10 mouse cellular contexts compared by ENCODE assay signal in the genomic region with DNA sequence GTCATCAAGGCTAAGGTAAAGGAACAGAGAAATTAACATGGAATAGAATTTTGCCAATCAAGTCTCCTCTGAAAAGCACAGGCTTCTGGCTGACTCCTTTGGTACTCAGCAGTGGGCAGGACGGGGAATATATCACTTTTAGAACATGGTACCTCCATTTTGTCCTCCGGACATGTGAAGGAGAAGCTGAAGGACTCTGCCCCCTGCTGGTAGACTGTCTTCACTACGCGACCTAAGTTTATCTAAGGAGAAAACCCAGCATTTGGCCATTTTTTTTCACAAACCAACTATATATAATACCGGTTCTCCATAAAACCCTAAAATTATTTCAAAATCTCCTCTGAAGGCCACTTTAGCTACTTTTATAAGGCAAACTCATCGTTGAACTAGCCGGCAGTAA. TPM values are rescaled to one million over a fixed set of nuclear protein-coding genes. Genes with fewer than 3 reads are reported as not detected.
DNase-seq lines count a peak whose midpoint lies in the region; ATAC-seq and TF ChIP-seq lines count a peak whose summit lies in the region.
"Had no signal": no experiment of that assay in that cellular context is flagged by ENCODE, and none has a peak within 500 bp of the region (broad histone marks: within the 10 kb centered on the region; RNA-seq: fewer than 3 reads in every experiment).

No protein-coding gene starts in this region.

- no peaks in the 10 kb centered on the region for H3K36me3 ChIP-seq in forebrain, embryonic 10.5 days (replicated peaks)
- H3K36me3 ChIP-seq in forebrain, embryonic 12.5 days (replicated peaks): no peaks in the 10 kb centered on the region
- no peaks in the 10 kb centered on the region for H3K36me3 ChIP-seq in lung, postnatal 0 days (ENCODE audit: insufficient read depth, low read length)
- H3K36me3 ChIP-seq: lung, embryonic 15.5 days had no signal

- no peak for TF ChIP-seq EP300 in lung, postnatal 0 days (IDR thresholded peaks at IDR 0.05)

- TF ChIP-seq CTCF in lung, postnatal 0 days (IDR thresholded peaks at IDR 0.05): peak; percentile 34

- H3K9ac ChIP-seq in forebrain, embryonic 12.5 days: no peak overlapping the region
- no peak overlapping the region for H3K9ac ChIP-seq in lung, postnatal 0 days (replicated peaks; ENCODE audit: low read depth)
- H3K9ac ChIP-seq: lung, embryonic 15.5 days had no signal

- no peak overlapping the region for H3K4me3 ChIP-seq in forebrain, embryonic 10.5 days
- no peak overlapping the region for H3K4me3 ChIP-seq in forebrain, embryonic 12.5 days (replicated peaks)
- H3K4me3 ChIP-seq in lung, postnatal 0 days (ENCODE audit: low read depth, low read length): no peak overlapping the region
- H3K4me3 ChIP-seq: lung, embryonic 15.5 days had no signal

- H3K27ac ChIP-seq in forebrain, embryonic 10.5 days: no peak overlapping the region
- H3K27ac ChIP-seq in forebrain, embryonic 12.5 days: no peak overlapping the region
- no peak overlapping the region for H3K27ac ChIP-seq in lung, postnatal 0 days (ENCODE audit: low read length)
- H3K27ac ChIP-seq: lung, embryonic 15.5 days had no signal

- DNase-seq in forebrain, embryonic 10.5 days (ENCODE audit: extremely low spot score, low spot score): peak; percentile 22
- DNase-seq in lung, postnatal 0 days (ENCODE audit: low spot score): no peak
- DNase-seq in lung, postnatal 10 days: no peak
- DNase-seq in c-Kit-positive CD71-negative TER-119-negative erythroid progenitor cells, embryonic 14.5 days (ENCODE audit: low read depth): peak; percentile 4
- DNase-seq in retina, embryonic 14.5 days (ENCODE audit: low spot score): peak; percentile 58
- DNase-seq in heart, adult 9 months (ENCODE audit: low spot score in 2 of 2): no peak
- no peak for DNase-seq in spleen, postnatal 14 days (ENCODE audit: low spot score in 2 of 2)
- DNase-seq: heart, adult 11 months had no signal

- H3K4me2 ChIP-seq in forebrain, embryonic 12.5 days: no peak overlapping the region
- no peak overlapping the region for H3K4me2 ChIP-seq in lung, postnatal 0 days (replicated peaks; ENCODE audit: low read depth, low read length)
- H3K4me2 ChIP-seq: lung, embryonic 15.5 days had no signal

- H3K4me1 ChIP-seq in forebrain, embryonic 10.5 days: no peaks in the 10 kb centered on the region
- H3K4me1 ChIP-seq in forebrain, embryonic 12.5 days: no peaks in the 10 kb centered on the region
- no peaks in the 10 kb centered on the region for H3K4me1 ChIP-seq in lung, postnatal 0 days (ENCODE audit: insufficient read depth, low read depth, low read length)
- H3K4me1 ChIP-seq: lung, embryonic 15.5 days had no signal

- no peaks in the 10 kb centered on the region for H3K27me3 ChIP-seq in forebrain, embryonic 10.5 days (ENCODE audit: poor library complexity, severe bottlenecking)
- H3K27me3 ChIP-seq in forebrain, embryonic 12.5 days: no peaks in the 10 kb centered on the region
- no peaks in the 10 kb centered on the region for H3K27me3 ChIP-seq in lung, postnatal 0 days (replicated peaks; ENCODE audit: insufficient read depth, low read length)
- H3K27me3 ChIP-seq: lung, embryonic 15.5 days had no signal

- ATAC-seq in forebrain, embryonic 12.5 days (ENCODE audit: low FRiP score): no peak; the same call in 1 of the 2 replicates
- ATAC-seq in lung, postnatal 0 days: no peak

- no peaks in the 10 kb centered on the region for H3K9me3 ChIP-seq in forebrain, embryonic 10.5 days
- H3K9me3 ChIP-seq in forebrain, embryonic 12.5 days: no peaks in the 10 kb centered on the region
- no peaks in the 10 kb centered on the region for H3K9me3 ChIP-seq in lung, postnatal 0 days (ENCODE audit: low read length)
- H3K9me3 ChIP-seq: lung, embryonic 15.5 days had no signal

- 80% methylated on average over 7 of the region's 7 CpGs for WGBS in forebrain, embryonic 10.5 days
- WGBS in forebrain, embryonic 12.5 days: 76% methylated on average over 7 of the region's 7 CpGs
- WGBS in lung, postnatal 0 days: 68% methylated on average over 7 of the region's 7 CpGs

RNA-seq across cellular contexts. Expression of gene Krtap19-9b, which starts 6.2 kb away (rescaled TPM):
- not detected in 2 replicates for polyA plus RNA-seq in forebrain, embryonic 10.5 days (2016; fragmentation: Nextera tagmentation; extraction: Ambion mirVana)
- polyA plus RNA-seq in forebrain, embryonic 12.5 days (2016; fragmentation: Nextera tagmentation; extraction: Ambion mirVana): not detected in 2 replicates
- not detected in 2 replicates for polyA plus RNA-seq in lung, postnatal 0 days (2015; fragmentation: Nextera tagmentation; extraction: Ambion mirVana)
- polyA plus RNA-seq: lung, embryonic 15.5 days had no signal

RNA-seq across cellular contexts. Expression of gene Krtap16-3, which starts 24.4 kb away (rescaled TPM):
- not detected in 2 replicates for polyA plus RNA-seq in forebrain, embryonic 10.5 days (2016; fragmentation: Nextera tagmentation; extraction: Ambion mirVana)
- polyA plus RNA-seq in forebrain, embryonic 12.5 days (2016; fragmentation: Nextera tagmentation; extraction: Ambion mirVana): not detected in 2 replicates
- not detected in 2 replicates for polyA plus RNA-seq in lung, postnatal 0 days (2015; fragmentation: Nextera tagmentation; extraction: Ambion mirVana)
- polyA plus RNA-seq: lung, embryonic 15.5 days had no signal

RNA-seq across cellular contexts. Expression of gene Krtap19-5, which starts 42.0 kb away (rescaled TPM):
- polyA plus RNA-seq in forebrain, embryonic 10.5 days (2016; fragmentation: Nextera tagmentation; extraction: Ambion mirVana): not detected in 2 replicates
- polyA plus RNA-seq in forebrain, embryonic 12.5 days (2016; fragmentation: Nextera tagmentation; extraction: Ambion mirVana): not detected in 2 replicates
- not detected in 2 replicates for polyA plus RNA-seq in lung, postnatal 0 days (2015; fragmentation: Nextera tagmentation; extraction: Ambion mirVana)
- polyA plus RNA-seq: lung, embryonic 15.5 days had no signal

RNA-seq across cellular contexts. Expression of gene Krtap19-4, which starts 53.4 kb away (rescaled TPM):
- polyA plus RNA-seq in forebrain, embryonic 10.5 days (2016; fragmentation: Nextera tagmentation; extraction: Ambion mirVana): not detected in 2 replicates
- polyA plus RNA-seq in forebrain, embryonic 12.5 days (2016; fragmentation: Nextera tagmentation; extraction: Ambion mirVana): not detected in 2 replicates
- polyA plus RNA-seq in lung, postnatal 0 days (2015; fragmentation: Nextera tagmentation; extraction: Ambion mirVana): not detected in 2 replicates
- polyA plus RNA-seq: lung, embryonic 15.5 days had no signal

Comparison
In these comparisons a context has a peak if more than half of its experiments do, and no peak if none do; other contexts are left out.
1. DNase-seq: peak in forebrain, embryonic 10.5 days (single experiment), c-Kit-positive CD71-negative TER-119-negative erythroid progenitor cells, embryonic 14.5 days (single experiment) and retina, embryonic 14.5 days (single experiment); none in lung, postnatal 0 days (single experiment), lung, postnatal 10 days (single experiment), heart, adult 9 months (0 of 2) and spleen, postnatal 14 days (0 of 2).